Mouse (Mus musculus) splenic B cell, adult 2 months (primary cell): ENCODE data around the gene Armc12.
A peak's percentile ranks its signal among the peaks of the same experiment; 100 is the strongest.

Source experiments
- DNase-seq: peaks from one replicate; pipeline ENCODE4 v3.0.0-alpha.2; 2011; ENCODE audit warnings: low read depth, low spot score
- H3K27me3 ChIP-seq: 2 replicates; pipeline ENCODE4 v1.6.1; 2012; ENCODE audit warnings: mild to moderate bottlenecking, low read length, moderate library complexity, mixed read lengths; ENCODE audit not compliant: control insufficient read depth, poor library complexity, insufficient read depth, severe bottlenecking
- H3K36me3 ChIP-seq: 2 replicates; pipeline ENCODE4 v1.6.1; 2012; ENCODE audit warnings: mild to moderate bottlenecking, low read length, moderate library complexity, mixed read lengths; ENCODE audit not compliant: control insufficient read depth, poor library complexity, insufficient read depth, severe bottlenecking

Gene Armc12

DNA sequence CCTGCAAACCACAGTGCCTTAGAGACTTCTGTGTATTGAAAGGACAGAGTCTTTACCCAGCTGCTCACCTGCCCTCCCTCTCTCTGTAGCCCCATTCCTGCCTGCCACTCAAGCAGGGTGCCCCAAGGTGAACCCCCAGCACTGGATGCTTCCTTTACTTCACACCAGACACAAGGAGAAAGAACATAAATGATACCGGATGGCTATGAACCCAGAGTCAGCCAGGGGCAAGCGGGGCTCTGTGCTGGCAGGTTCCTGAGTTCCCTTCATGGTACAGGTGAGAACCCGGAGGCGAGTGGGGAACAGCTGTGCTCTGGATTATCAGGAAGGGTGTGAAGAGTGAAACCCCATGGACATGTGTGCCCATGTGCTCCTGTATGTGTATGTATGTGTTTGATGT is 25.0 kb upstream of the Armc12 start:
- Histone ChIP-seq H3K27me3 (no peaks in the 10 kb centered on the region), H3K36me3 (no peaks in the 10 kb centered on the region)
- DNase-seq, result no peak

GRCm38 (mm10) chr17:28506895-28507294 is 23.7 kb upstream of the Armc12 start:
- DNase-seq, result no peak
- Histone ChIP-seq H3K27me3 (no peaks in the 10 kb centered on the region), H3K36me3 (no peaks in the 10 kb centered on the region)

- DNase-seq, result no peak
- H3K27me3 ChIP-seq, result no peaks in the 10 kb centered on the region
Measured at GRCm38 (mm10) chr17:28507496-28507895, 23.1 kb upstream of the Armc12 start.

GRCm38 (mm10) chr17:28510445-28511342 is 19.9 kb upstream of the Armc12 start:
- Histone ChIP-seq H3K27me3 (no peaks in the 10 kb centered on the region), H3K36me3 (no peaks in the 10 kb centered on the region)
- DNase-seq, result no peak

More at GRCm38 (mm10) chr17:28507496-28507895, 23.1 kb upstream of the Armc12 start:
- no peaks in the 10 kb centered on the region for H3K36me3 ChIP-seq

GRCm38 (mm10) chr17:28511616-28512541 is 18.7 kb upstream of the Armc12 start:
- H3K36me3 ChIP-seq, result no peaks in the 10 kb centered on the region
- no peak for DNase-seq
- H3K27me3 ChIP-seq, result no peaks in the 10 kb centered on the region

DNA sequence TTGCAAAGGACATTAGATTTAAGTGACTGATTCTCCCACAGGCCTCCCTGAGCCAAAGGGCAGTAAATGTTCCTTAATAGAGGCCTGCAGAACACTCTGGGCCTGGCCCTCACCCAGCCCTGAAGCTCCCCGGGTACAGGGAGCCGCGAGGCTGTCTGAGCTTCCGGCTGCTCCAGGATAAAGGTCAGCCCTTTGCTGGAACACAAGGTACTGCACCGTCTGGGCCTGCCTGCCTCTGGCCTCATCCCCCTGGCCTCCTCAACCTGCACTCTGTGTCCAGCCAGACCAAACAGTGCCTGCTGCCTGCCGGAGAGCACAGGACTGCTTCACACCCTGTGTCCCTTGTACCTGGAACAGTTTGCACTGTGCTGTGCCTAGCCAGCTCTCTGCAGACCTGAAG is 17.9 kb upstream of the Armc12 start:
- Histone ChIP-seq H3K36me3 (no peaks in the 10 kb centered on the region), H3K27me3 (no peaks in the 10 kb centered on the region)
- DNase-seq, result no peak

GRCm38 (mm10) chr17:28513337-28513736 is 17.3 kb upstream of the Armc12 start:
- no peak for DNase-seq
- H3K36me3 ChIP-seq, result no peaks in the 10 kb centered on the region
- no peaks in the 10 kb centered on the region for H3K27me3 ChIP-seq

- Histone ChIP-seq H3K27me3 (no peaks in the 10 kb centered on the region), H3K36me3 (no peaks in the 10 kb centered on the region)
- DNase-seq, result peak; percentile 56
Measured at GRCm38 (mm10) chr17:28513844-28514243, 16.8 kb upstream of the Armc12 start.

GRCm38 (mm10) chr17:28514555-28514954 is 16.1 kb upstream of the Armc12 start:
- H3K27me3 ChIP-seq, result no peaks in the 10 kb centered on the region
- DNase-seq, result no peak
- H3K36me3 ChIP-seq, result no peaks in the 10 kb centered on the region

DNA sequence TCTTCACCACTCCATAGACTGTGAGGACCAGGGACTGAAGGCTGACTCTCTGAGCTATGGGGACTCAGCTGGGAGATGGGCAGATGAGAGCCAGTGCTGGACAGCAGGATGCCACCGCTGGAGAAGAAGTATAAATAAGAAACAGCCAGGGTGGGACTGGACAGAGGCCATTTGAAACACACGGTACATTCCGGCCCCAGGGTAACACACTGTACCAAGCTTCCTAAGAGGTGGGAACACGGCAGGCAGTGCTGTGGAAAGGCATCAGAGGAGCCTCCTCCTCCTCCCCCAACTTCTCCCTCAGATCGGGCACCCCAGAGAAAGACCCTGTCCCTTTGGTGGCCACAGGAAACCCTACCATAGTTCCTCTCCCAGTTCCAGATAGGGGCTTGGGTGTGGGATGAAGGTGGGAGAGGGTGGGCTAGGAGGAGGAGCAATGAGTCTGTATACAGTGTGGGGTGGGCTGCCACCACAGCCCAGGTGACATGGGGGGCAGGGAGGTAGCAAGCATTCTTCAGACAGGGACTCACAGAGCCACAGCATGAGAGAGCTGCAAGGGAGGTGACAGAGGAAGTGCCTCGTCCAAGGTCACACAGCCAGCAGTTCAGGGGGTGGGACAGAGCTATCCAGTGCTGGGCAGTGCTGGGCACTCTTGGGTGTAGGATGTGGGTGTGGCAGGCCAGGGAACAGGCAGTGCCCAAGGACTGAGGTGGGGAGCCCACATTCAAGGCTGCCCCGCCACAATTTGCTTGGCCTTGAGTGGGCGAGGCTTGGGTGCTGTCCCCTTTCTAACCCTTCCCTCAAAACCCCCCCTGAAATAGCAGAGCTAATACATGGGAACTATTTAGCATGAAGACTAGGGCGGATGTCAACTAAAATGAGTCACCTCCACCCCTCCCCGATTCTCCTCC is 14.9 kb upstream of the Armc12 start:
- H3K36me3 ChIP-seq, result no peaks in the 10 kb centered on the region
- DNase-seq, result no peak
- H3K27me3 ChIP-seq, result no peaks in the 10 kb centered on the region

DNA sequence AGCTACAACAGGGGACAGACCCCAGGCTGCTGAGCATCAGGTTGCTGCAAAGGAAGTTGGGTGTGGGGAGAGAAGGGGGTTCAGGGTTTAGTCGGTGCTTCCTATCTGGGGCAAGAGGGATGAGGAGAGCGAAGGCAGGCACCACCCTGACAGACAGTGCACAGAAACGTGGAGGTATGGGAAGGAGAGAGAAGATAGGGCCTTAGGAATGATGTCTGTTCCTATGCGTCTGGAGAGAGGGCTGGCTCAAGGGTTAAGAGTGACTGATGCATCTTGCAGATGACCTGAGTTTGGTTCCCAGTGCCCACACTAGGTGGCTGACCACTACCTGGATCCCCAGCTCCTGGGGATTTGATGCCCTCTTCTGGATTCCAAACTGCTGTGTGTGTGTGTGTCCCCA is 13.7 kb upstream of the Armc12 start:
- DNase-seq, result no peak
- Histone ChIP-seq H3K27me3 (no peaks in the 10 kb centered on the region), H3K36me3 (no peaks in the 10 kb centered on the region)

DNA sequence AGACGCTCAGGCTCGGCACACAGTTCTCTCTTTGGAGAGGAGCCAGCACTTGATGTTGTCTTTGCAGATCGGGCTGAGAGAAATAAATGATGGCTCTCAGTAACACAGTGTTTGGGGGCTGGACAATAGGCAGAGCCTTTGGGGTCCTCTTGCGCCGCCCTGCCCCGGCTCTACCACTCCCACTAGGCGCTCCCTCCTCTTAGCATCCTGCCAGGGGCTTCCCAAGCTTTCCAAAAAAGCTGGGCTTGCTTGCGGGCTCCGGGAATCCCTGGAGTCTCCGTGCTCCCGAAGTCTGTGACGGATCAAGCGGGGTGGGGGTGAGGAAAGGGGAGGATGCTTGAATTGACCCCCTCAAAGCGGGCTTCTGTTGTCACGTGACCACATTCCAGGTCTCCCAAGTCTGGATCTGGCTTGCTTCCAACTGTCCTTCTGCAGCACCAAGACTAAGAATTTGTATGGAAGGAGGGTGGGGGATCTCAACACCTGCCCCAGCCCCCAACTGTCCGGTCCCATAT is 13.1 kb upstream of the Armc12 start, which contains the start of gene Fkbp5:
Fkbp5 (minus strand) TSS at position 87 of the 515 bp plus-strand sequence.
- DNase-seq, result no peak
- Histone ChIP-seq H3K36me3 (no peaks in the 10 kb centered on the region), H3K27me3 (no peaks in the 10 kb centered on the region)

DNA sequence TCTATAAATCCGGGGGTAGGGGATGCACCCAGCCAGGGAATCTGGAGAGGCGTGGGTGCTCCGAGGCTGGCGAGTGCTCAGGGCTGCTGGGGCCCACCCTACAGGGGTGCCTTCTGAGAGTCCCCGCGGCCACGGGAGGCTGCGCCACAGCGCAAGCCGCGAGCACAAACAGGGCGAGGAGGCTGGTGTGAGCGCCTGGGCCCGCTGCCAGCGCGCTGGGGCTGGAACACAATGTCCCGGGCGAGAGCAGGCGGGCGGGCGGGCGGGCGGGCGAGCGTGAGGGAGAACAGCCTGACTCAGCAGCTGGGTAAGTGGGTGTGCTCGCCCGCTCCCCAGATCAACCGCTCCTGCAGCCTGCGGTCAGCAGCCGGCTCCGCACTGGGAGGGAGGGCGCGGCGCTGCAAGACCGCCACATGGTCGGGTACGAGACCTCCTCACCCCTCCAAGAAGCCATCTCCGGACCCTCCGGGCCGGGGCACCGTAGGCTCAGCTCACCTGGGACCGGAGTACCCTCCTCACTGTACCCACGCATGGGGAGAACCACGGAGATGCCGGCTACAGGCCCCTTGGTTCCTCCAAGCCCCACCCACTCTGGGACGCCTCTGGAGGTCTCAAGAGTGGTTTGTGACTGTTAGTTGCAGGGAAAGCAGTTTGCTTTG is 12.5 kb upstream of the Armc12 start:
- H3K36me3 ChIP-seq, result no peaks in the 10 kb centered on the region
- DNase-seq, result peak; percentile 49
- H3K27me3 ChIP-seq, result no peaks in the 10 kb centered on the region
